Comparison of ENCODE assay signal across 9 mouse cellular contexts in genomic region chr3:87172351-87173102, GRCm38 (mm10). TPM values are rescaled to one million over a fixed set of nuclear protein-coding genes. Genes with fewer than 3 reads are reported as not detected.
DNase-seq lines count a peak whose midpoint lies in the region; ATAC-seq and TF ChIP-seq lines count a peak whose summit lies in the region.
"Had no signal": no experiment of that assay in that cellular context is flagged by ENCODE, and none has a peak within 500 bp of the region (broad histone marks: within the 10 kb centered on the region; RNA-seq: fewer than 3 reads in every experiment).

No protein-coding gene starts in this region.

- ATAC-seq in heart, embryonic 12.5 days (ENCODE audit: insufficient number of reproducible peaks, low FRiP score): no peak
- ATAC-seq in lung, embryonic 14.5 days (ENCODE audit: insufficient read depth): no peak
- ATAC-seq in stomach, embryonic 16.5 days (ENCODE audit: insufficient read depth, low FRiP score): no peak

- H3K9me3 ChIP-seq in heart, embryonic 12.5 days (replicated peaks): no peaks in the 10 kb centered on the region
- no peaks in the 10 kb centered on the region for H3K9me3 ChIP-seq in hindbrain, embryonic 10.5 days
- H3K9me3 ChIP-seq in lung, embryonic 14.5 days (ENCODE audit: low read depth, low read length): no peaks in the 10 kb centered on the region
- no peaks in the 10 kb centered on the region for H3K9me3 ChIP-seq in stomach, embryonic 16.5 days (replicated peaks; ENCODE audit: control insufficient read depth, low read length)

- no peaks in the 10 kb centered on the region for H3K27me3 ChIP-seq in heart, embryonic 12.5 days (replicated peaks)
- H3K27me3 ChIP-seq in hindbrain, embryonic 10.5 days (ENCODE audit: insufficient read depth, poor library complexity, severe bottlenecking): no peaks in the 10 kb centered on the region
- no peaks in the 10 kb centered on the region for H3K27me3 ChIP-seq in lung, embryonic 14.5 days (ENCODE audit: insufficient read depth, low read length)
- H3K27me3 ChIP-seq in stomach, embryonic 16.5 days (ENCODE audit: control insufficient read depth, insufficient read depth, low read length): no peaks in the 10 kb centered on the region

- TF ChIP-seq CTCF in lung, embryonic 14.5 days (IDR thresholded peaks at IDR 0.05; ENCODE audit: low read depth): no peak

- intact Hi-C loops in heart, postnatal 36 days (cut with DNase I): loop anchor here (2.0 kb wide), 1 partner anchor 20 kb away; no protein-coding TSS in a partner anchor

- H3K4me1 ChIP-seq in heart, embryonic 12.5 days (replicated peaks): peaks cover 60% of the 10 kb centered on the region
- 0 out of 2 replicates have a peak, but pooled peaks cover 2% of the 10 kb centered on the region for H3K4me1 ChIP-seq in brown adipose tissue, adult 24 weeks (ENCODE audit: control insufficient read depth, insufficient read depth, insufficient read length, low read length)
- peaks cover 73% of the 10 kb centered on the region for H3K4me1 ChIP-seq in hindbrain, embryonic 10.5 days (replicated peaks)
- peaks cover 24% of the 10 kb centered on the region for H3K4me1 ChIP-seq in lung, embryonic 14.5 days (ENCODE audit: insufficient read depth)
- H3K4me1 ChIP-seq in stomach, embryonic 16.5 days (ENCODE audit: control insufficient read depth, insufficient read depth, low read length): peaks cover 30% of the 10 kb centered on the region

- WGBS in heart, embryonic 12.5 days: under 1% methylated on average over 15 of the region's 15 CpGs
- WGBS in hindbrain, embryonic 10.5 days: under 1% methylated on average over 15 of the region's 15 CpGs
- WGBS in lung, embryonic 14.5 days: 0% methylated on average over 15 of the region's 15 CpGs
- 4% methylated on average over 15 of the region's 15 CpGs for WGBS in stomach, embryonic 16.5 days

- H3K4me3 ChIP-seq in heart, embryonic 12.5 days: peak overlapping the region; percentile 82
- peak overlapping the region; percentile 69 for H3K4me3 ChIP-seq in brown adipose tissue, adult 24 weeks (ENCODE audit: insufficient read depth, low read depth, low read length)
- H3K4me3 ChIP-seq in hindbrain, embryonic 10.5 days: peak overlapping the region; percentile 82
- H3K4me3 ChIP-seq in lung, embryonic 14.5 days (ENCODE audit: low read depth, low read length): peak overlapping the region; percentile 51
- H3K4me3 ChIP-seq in stomach, embryonic 16.5 days (replicated peaks; ENCODE audit: low read length): peak overlapping the region; percentile 71

- DNase-seq in heart, postnatal 36 days: no peak
- DNase-seq in hindbrain, embryonic 10.5 days (ENCODE audit: low spot score): peak; percentile 64
- DNase-seq in lung, embryonic 14.5 days: peak; percentile 70
- no peak for DNase-seq in spleen, postnatal 14 days (ENCODE audit: low spot score in 2 of 2)
- no peak for DNase-seq in testis, postnatal 14 days (ENCODE audit: low spot score)

- peak overlapping the region; percentile 95 for H3K9ac ChIP-seq in heart, embryonic 12.5 days
- peak overlapping the region; percentile 63 for H3K9ac ChIP-seq in lung, embryonic 14.5 days
- peak overlapping the region; percentile 85 for H3K9ac ChIP-seq in stomach, embryonic 16.5 days (ENCODE audit: low read length)

- H3K27ac ChIP-seq in heart, embryonic 12.5 days (ENCODE audit: poor library complexity, severe bottlenecking): peak overlapping the region; percentile 94
- H3K27ac ChIP-seq in brown adipose tissue, adult 24 weeks (replicated peaks; ENCODE audit: low read depth, low read length): peak overlapping the region; percentile 55
- peak overlapping the region; percentile 95 for H3K27ac ChIP-seq in hindbrain, embryonic 10.5 days
- peak overlapping the region; percentile 93 for H3K27ac ChIP-seq in lung, embryonic 14.5 days (ENCODE audit: low read depth)
- peak overlapping the region; percentile 89 for H3K27ac ChIP-seq in stomach, embryonic 16.5 days (ENCODE audit: low read length)
- H3K27ac ChIP-seq: macrophage had no signal

- H3K36me3 ChIP-seq in heart, embryonic 12.5 days: no peaks in the 10 kb centered on the region
- peaks cover 15% of the 10 kb centered on the region for H3K36me3 ChIP-seq in hindbrain, embryonic 10.5 days
- peaks cover 8% of the 10 kb centered on the region; the same call in 1 of the 2 replicates for H3K36me3 ChIP-seq in lung, embryonic 14.5 days (ENCODE audit: insufficient read depth)
- H3K36me3 ChIP-seq in stomach, embryonic 16.5 days (ENCODE audit: control insufficient read depth, insufficient read depth, low read length): no peaks in the 10 kb centered on the region

- peak overlapping the region; percentile 95 for H3K4me2 ChIP-seq in heart, embryonic 12.5 days
- peak overlapping the region; percentile 96 for H3K4me2 ChIP-seq in lung, embryonic 14.5 days
- peak overlapping the region; percentile 79 for H3K4me2 ChIP-seq in stomach, embryonic 16.5 days (ENCODE audit: low read depth, low read length)

RNA-seq across cellular contexts. Expression of gene Kirrel, which starts 2.0 kb away (rescaled TPM):
- 19.6 and 20.1 TPM in 2 replicates for polyA plus RNA-seq in heart, embryonic 12.5 days (2016; fragmentation: Nextera tagmentation; extraction: Ambion mirVana)
- 1 to 10 TPM; 6.8 to 7.6 TPM for total RNA-seq in heart, postnatal 36 days (2021)
- 3.5 and 4.8 TPM in 2 replicates for polyA plus RNA-seq in brown adipose tissue, adult 24 weeks (2012; ENCODE audit: insufficient read depth, insufficient read length, missing spikeins)
- 11.7 and 13.0 TPM in 2 replicates for polyA plus RNA-seq in hindbrain, embryonic 10.5 days (2016; fragmentation: Nextera tagmentation; extraction: Ambion mirVana)
- polyA plus RNA-seq in lung, embryonic 14.5 days (2014; fragmentation: Nextera tagmentation; extraction: Ambion mirVana): 12.7 and 12.8 TPM in 2 replicates
- 9.6 and 11.0 TPM in 2 replicates for polyA plus RNA-seq in stomach, embryonic 16.5 days (2015; fragmentation: Nextera tagmentation; extraction: Ambion mirVana)
- polyA plus RNA-seq: macrophage had no signal

Comparison
In these comparisons a context has a peak if more than half of its experiments do, and no peak if none do; other contexts are left out.
1. DNase-seq: peak in hindbrain, embryonic 10.5 days (single experiment) and lung, embryonic 14.5 days (single experiment); none in heart, postnatal 36 days (0 of 2), spleen, postnatal 14 days (0 of 2) and testis, postnatal 14 days (single experiment).
2. Peak in every context shown above with its lines, with median percentiles within 50 percentile points of each other: H3K27ac ChIP-seq, H3K4me2 ChIP-seq, H3K4me3 ChIP-seq and H3K9ac ChIP-seq.